Mouse (Mus musculus): ENCODE data around the gene Ppp3ca. TPM values are rescaled to one million over a fixed set of nuclear protein-coding genes. Genes with fewer than 3 reads are reported as not detected.
A peak's percentile ranks its signal among the peaks of the same experiment; 100 is the strongest.

The Ppp3ca gene
- total RNA-seq, 2 experiments from 2014 or later = 1,278 to 1,345 TPM

- DNase-seq = no peak
Measured at GRCm38 (mm10) chr3:136911276-136911675, 241.4 kb downstream of the Ppp3ca start.

GRCm38 (mm10) chr3:136917080-136917479 is 247.2 kb downstream of the Ppp3ca start:
- no peak for DNase-seq

- DNase-seq = no peak
Measured at GRCm38 (mm10) chr3:136933071-136933470, 263.1 kb downstream of the Ppp3ca start.

GRCm38 (mm10) chr3:136940733-136941601 is 271.0 kb downstream of the Ppp3ca start:
- DNase-seq = no peak

GRCm38 (mm10) chr3:136941602-136941926 is 271.6 kb downstream of the Ppp3ca start:
- no peak for DNase-seq

GRCm38 (mm10) chr3:136945550-136945949 is 275.6 kb downstream of the Ppp3ca start:
- no peak for DNase-seq

GRCm38 (mm10) chr3:136946662-136947061 is 276.7 kb downstream of the Ppp3ca start:
- DNase-seq = no peak

GRCm38 (mm10) chr3:136948142-136948541 is 278.2 kb downstream of the Ppp3ca start:
- no peak for DNase-seq

- DNase-seq = no peak
Measured at GRCm38 (mm10) chr3:136951792-136952191, 281.9 kb downstream of the Ppp3ca start.

GRCm38 (mm10) chr3:136952822-136953221 is 282.9 kb downstream of the Ppp3ca start:
- DNase-seq = no peak

- no peak for DNase-seq
Measured at GRCm38 (mm10) chr3:136955043-136955442, 285.1 kb downstream of the Ppp3ca start.

GRCm38 (mm10) chr3:136960314-136960713 is 290.4 kb downstream of the Ppp3ca start:
- no peak for DNase-seq

- no peak for DNase-seq
Measured at GRCm38 (mm10) chr3:136966786-136967185, 296.9 kb downstream of the Ppp3ca start.

GRCm38 (mm10) chr3:136967510-136967909 is 297.6 kb downstream of the Ppp3ca start:
- DNase-seq = no peak

- peak; percentile 58 to 60 for DNase-seq
Measured at GRCm38 (mm10) chr3:136969796-136970195, 299.9 kb downstream of the Ppp3ca start.

GRCm38 (mm10) chr3:136977859-136978258 is 307.9 kb downstream of the Ppp3ca start:
- DNase-seq = no peak

GRCm38 (mm10) chr3:136980915-136981588 is 311.1 kb downstream of the Ppp3ca start:
- DNase-seq = no peak

GRCm38 (mm10) chr3:136981589-136981924 is 311.6 kb downstream of the Ppp3ca start:
- DNase-seq = no peak

- no peak for DNase-seq
Measured at GRCm38 (mm10) chr3:136982021-136982420, 312.1 kb downstream of the Ppp3ca start.

GRCm38 (mm10) chr3:136986096-136986881 is 316.4 kb downstream of the Ppp3ca start:
- DNase-seq = no peak

All from layer of hippocampus, postnatal 36 days (tissue).